Mouse (Mus musculus) intestine, postnatal 0 days (tissue): ENCODE results near the gene Irs2. TPM values are rescaled to one million over a fixed set of nuclear protein-coding genes. Genes with fewer than 3 reads are reported as not detected.

Experiments
- ATAC-seq: fragments of 200-750 bp; cut with Nextera tagmentation; 2 replicates; pipeline ENCODE4 v1.8.0; 2017; ENCODE audit warnings: mild to moderate bottlenecking, moderate TSS enrichment, moderate library complexity
- H3K27ac ChIP-seq: fragments of 300-500 bp; sonication (generic); 2 replicates; pipeline ENCODE4 v1.5.1; 2014; ENCODE audit warnings: mild to moderate bottlenecking, low read depth, low read length, moderate library complexity
- H3K27me3 ChIP-seq: fragments of 300-500 bp; sonication (generic); replicated peaks from 2 replicates; pipeline ENCODE4 v1.6.1; 2014; ENCODE audit warnings: low read length, mixed read lengths; ENCODE audit not compliant: control insufficient read depth, insufficient read depth
- H3K36me3 ChIP-seq: fragments of 300-500 bp; sonication (generic); 2 replicates; pipeline ENCODE4 v1.6.1; 2014; ENCODE audit warnings: mild to moderate bottlenecking, moderate library complexity; ENCODE audit not compliant: control insufficient read depth, insufficient read depth
- H3K4me1 ChIP-seq: fragments of 300-500 bp; sonication (generic); replicated peaks from 2 replicates; pipeline ENCODE4 v1.6.1; 2014; ENCODE audit warnings: antibody characterized with exemption, low read length, mixed read lengths; ENCODE audit not compliant: control insufficient read depth, insufficient read depth
- H3K4me2 ChIP-seq: fragments of 300-500 bp; sonication (generic); replicated peaks from 2 replicates; pipeline ENCODE4 v1.6.1; 2014; ENCODE audit warnings: low read depth, mild to moderate bottlenecking, moderate library complexity
- H3K4me3 ChIP-seq: fragments of 300-500 bp; sonication (generic); 2 replicates; pipeline ENCODE4 v1.5.1; 2014; ENCODE audit warnings: low read depth, low read length
- H3K9ac ChIP-seq: fragments of 300-500 bp; sonication (generic); 2 replicates; pipeline ENCODE4 v1.6.1; 2014; ENCODE audit warnings: mild to moderate bottlenecking, low read depth, low read length
- H3K9me3 ChIP-seq: fragments of 300-500 bp; sonication (generic); 2 replicates; pipeline ENCODE4 v1.6.1; 2016; ENCODE audit warnings: mixed run types; ENCODE audit not compliant: control insufficient read depth
- CTCF ChIP-seq: sonication (generic); IDR thresholded peaks from 2 replicates; pipeline ENCODE4 v1.5.1; 2016; ENCODE audit warnings: low read depth, mild to moderate bottlenecking, control low read depth, antibody characterized with exemption, moderate library complexity
- WGBS: fragments of 180-500 bp; shearing (Covaris S2); extraction: QIAGEN DNeasy Blood & Tissue Kit; methylation state at CpG from one replicate; pipeline ENCODE4 v1.1.7; 2014; 5-methylcytosine and 5-hydroxymethylcytosine counted together
- polyA plus RNA-seq: library from polyadenylated mRNA; unstranded; fragments of >200 nt; fragmentation: Nextera tagmentation; extraction: Ambion mirVana; gene quantifications from 2 replicates; pipeline ENCODE4 v1.2.1, GENCODE M21; 2015

Irs2 gene
- polyA plus RNA-seq, 1 experiment from 2014 or later = 7.7 TPM

DNA sequence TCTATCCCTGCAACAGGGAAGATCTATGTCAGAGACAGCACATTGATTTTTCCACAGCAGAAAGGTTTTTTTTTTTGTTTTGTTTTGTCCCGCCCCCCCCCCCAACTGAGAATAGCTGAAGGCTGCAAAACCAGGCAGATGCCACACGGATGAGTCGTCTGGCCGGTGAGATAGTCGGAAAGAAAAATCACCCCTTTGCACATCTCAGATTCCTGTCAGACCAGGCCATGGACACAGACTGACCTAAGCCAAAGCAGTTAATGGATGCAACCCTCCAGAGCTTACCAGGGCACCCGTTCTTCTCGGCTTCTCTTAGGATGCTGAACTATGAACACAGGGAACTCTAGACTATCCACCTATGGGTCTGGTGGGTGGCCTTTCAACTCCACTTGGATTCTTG, 39.6 kb downstream of the Irs2 start:
- WGBS = 59% methylated on average over 7 of the region's 7 CpGs
- H3K9ac ChIP-seq = no peak overlapping the region
- H3K4me2 ChIP-seq = no peak overlapping the region
- ATAC-seq = no peak
- no peak for TF ChIP-seq CTCF
- H3K4me1 ChIP-seq = peaks cover 9% of the 10 kb centered on the region; the same call in 1 of the 2 replicates
- H3K4me3 ChIP-seq = no peak overlapping the region
- no peaks in the 10 kb centered on the region for H3K36me3 ChIP-seq
- H3K27me3 ChIP-seq = no peaks in the 10 kb centered on the region
- no peaks in the 10 kb centered on the region for H3K9me3 ChIP-seq
- H3K27ac ChIP-seq = no peak overlapping the region

DNA sequence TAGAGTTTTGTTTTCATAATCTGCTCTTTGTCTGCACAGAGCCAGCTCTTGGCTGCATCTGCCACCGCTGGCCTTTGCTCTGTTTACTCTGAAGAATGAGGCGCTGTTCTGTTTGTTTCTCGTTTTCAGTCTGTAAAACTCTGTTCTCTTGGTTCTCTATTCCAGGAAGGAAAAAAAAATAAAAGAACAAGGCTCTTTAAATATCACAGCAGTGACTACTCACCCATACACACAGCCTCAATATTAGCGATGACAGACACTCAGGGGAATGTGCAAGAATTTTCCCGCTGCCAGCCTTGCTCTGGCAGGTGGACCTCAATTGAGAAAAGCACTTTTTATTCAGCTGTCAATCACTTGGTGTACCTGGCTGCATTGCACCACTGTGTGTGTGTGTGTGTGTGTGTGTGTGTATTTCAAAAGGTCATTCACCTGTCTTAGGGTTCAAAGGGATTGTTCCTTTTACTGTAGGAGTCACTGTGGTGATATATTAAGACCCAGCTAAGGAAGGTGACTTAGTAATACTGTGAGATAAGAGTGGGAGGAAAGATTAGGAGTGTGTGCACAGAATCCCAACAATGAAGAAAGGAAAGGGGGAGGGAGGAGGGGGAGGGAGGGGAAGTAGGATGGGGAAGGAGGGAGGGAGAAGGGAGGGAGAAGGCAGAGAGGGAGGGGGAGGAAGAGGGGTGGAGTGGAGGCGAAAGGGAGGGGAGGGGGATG, 42.7 kb downstream of the Irs2 start:
- no peak overlapping the region for H3K4me3 ChIP-seq
- peak overlapping the region; percentile 40 for H3K4me2 ChIP-seq
- H3K4me1 ChIP-seq = peaks cover 22% of the 10 kb centered on the region
- H3K9me3 ChIP-seq = no peaks in the 10 kb centered on the region
- TF ChIP-seq CTCF = no peak
- WGBS = 4% methylated on average over 6 of the region's 6 CpGs
- no peaks in the 10 kb centered on the region for H3K36me3 ChIP-seq
- ATAC-seq = peak; percentile 72
- H3K9ac ChIP-seq = no peak overlapping the region
- H3K27ac ChIP-seq = peak overlapping the region; percentile 35; the same call in 1 of the 2 replicates
- H3K27me3 ChIP-seq = no peaks in the 10 kb centered on the region

DNA sequence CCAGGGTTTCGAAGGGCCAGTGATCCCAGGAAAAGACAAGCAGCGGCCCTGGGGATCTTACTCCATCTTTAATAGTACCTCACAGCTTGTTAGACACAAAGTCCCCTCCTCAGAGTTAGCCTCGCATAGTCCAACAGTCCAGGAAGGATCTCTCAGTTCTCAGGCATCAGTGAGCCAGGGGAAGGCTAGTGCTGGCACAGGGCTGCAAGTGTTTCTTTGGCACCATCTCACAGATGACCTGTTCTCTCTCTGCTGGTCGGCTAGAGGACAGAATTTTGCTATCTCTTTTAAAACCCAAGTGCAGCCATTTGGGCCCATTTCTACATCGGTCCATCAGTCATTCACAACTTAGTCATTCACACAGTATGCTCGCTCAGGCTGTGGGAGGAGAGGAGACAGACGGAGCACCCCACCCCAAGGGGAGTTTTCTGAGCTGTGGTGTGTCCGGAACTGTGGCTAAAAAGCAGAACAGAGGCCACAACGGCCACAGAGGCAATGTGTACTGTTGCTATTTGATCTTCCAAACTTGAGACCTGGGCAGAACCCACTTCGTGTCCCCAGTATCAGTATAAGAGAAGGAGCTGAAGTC, 43.7 kb downstream of the Irs2 start:
- Histone ChIP-seq H3K9ac (no peak overlapping the region), H3K27ac (no peak overlapping the region), H3K4me2 (no peak overlapping the region), H3K4me1 (peaks cover 22% of the 10 kb centered on the region), H3K36me3 (no peaks in the 10 kb centered on the region), H3K27me3 (no peaks in the 10 kb centered on the region), H3K9me3 (no peaks in the 10 kb centered on the region), H3K4me3 (no peak overlapping the region)
- ATAC-seq = no peak
- TF ChIP-seq CTCF = no peak
- WGBS = 63% methylated on average over 10 of the region's 10 CpGs

DNA sequence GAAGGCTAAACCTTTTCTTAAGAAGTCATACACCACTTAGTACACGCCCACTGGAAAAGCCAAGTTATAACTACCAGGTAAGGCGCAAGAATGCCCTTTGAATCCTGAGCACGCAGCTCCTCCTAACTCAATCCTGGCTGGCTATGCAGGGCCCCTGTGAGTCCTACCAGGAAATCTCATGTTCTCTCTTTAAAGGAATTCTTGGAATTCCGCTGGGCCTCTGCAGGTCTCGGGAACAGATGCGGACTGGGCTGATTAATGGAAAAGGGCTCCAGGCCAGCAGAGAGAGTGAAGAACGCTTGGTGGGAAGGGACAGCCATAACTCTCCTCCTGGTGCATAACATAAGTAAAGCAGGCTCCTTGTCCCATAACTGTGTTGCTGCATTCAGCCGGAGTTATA, 46.3 kb downstream of the Irs2 start:
- TF ChIP-seq CTCF = peak; percentile 41
- H3K36me3 ChIP-seq = no peaks in the 10 kb centered on the region
- H3K4me1 ChIP-seq = peaks cover 22% of the 10 kb centered on the region
- peak overlapping the region; percentile 83 for H3K27ac ChIP-seq
- 5% methylated on average over 8 of the region's 8 CpGs for WGBS
- 0 out of 2 replicates have a peak overlapping the region, but pooled peaks have one; percentile 34 for H3K9ac ChIP-seq
- no peaks in the 10 kb centered on the region for H3K9me3 ChIP-seq
- H3K4me3 ChIP-seq = no peak overlapping the region
- ATAC-seq = peak; percentile 74
- peak overlapping the region; percentile 46 for H3K4me2 ChIP-seq
- H3K27me3 ChIP-seq = no peaks in the 10 kb centered on the region

DNA sequence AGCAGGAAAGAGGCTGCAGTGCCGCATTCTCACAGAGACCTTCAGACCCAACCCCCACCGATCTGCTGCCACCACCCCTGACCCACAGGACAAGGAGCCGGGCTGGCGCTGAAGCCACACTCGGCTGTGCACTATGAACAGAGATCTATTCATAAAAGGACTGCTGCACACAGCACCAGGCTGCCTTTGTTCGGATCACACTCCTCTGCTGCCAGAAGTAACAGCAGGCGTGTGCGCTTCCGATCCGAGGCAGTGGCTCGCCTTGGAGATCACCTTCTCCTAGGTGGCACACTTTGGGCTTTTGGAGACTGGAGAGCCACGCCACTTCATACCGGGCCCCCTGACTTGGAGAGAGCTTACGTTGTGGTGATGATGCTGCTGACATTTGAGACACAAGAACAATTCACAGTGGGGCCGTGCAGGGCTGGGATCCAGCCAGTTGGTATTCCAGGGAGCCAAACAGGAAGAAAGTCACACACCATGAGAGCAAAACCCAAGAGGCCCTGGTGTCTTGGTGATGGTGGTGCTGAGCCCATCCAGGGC, 47.9 kb downstream of the Irs2 start:
- no peak overlapping the region for H3K27ac ChIP-seq
- no peak for TF ChIP-seq CTCF
- no peaks in the 10 kb centered on the region for H3K36me3 ChIP-seq
- no peak overlapping the region for H3K9ac ChIP-seq
- WGBS = 42% methylated on average over 15 of the region's 15 CpGs
- no peak overlapping the region for H3K4me2 ChIP-seq
- H3K4me3 ChIP-seq = no peak overlapping the region
- no peaks in the 10 kb centered on the region for H3K27me3 ChIP-seq
- no peaks in the 10 kb centered on the region for H3K9me3 ChIP-seq
- no peak for ATAC-seq
- peaks cover 19% of the 10 kb centered on the region for H3K4me1 ChIP-seq

DNA sequence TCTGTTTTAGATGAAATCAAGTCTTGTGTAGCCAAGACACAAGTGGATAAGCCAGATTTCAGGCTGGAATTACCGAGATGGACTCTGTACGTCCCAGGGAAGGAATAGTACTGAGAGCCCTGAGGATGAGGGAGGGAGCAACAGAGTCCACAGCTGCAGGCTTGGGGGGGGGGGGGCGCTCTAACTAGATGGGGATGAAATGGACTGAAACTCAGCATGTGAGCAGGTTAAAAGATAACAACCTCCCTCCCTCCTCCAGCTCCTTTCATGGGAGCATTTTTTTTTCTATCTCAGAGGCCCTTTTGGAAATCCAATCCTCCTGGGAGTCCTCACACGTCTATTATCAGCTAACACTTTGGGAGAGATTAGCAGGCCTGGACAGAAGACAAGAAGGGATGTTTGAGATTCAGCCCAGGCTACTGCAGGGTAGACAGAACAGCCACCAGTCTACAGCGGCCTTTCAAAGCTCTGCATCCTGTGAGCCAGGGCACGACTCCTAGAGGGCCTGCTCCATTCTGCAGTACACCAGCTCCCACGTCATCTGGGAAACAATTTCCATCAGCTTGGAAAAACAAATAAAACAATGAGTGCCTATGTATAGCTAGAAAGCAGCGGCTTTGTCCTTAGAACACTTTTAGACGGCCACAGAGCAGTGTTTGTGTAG, 50.8 kb downstream of the Irs2 start:
- no peak for ATAC-seq
- peaks cover 16% of the 10 kb centered on the region for H3K4me1 ChIP-seq
- no peak overlapping the region for H3K4me3 ChIP-seq
- H3K9ac ChIP-seq = no peak overlapping the region
- no peaks in the 10 kb centered on the region for H3K9me3 ChIP-seq
- H3K4me2 ChIP-seq = no peak overlapping the region
- H3K27ac ChIP-seq = no peak overlapping the region
- no peak for TF ChIP-seq CTCF
- no peaks in the 10 kb centered on the region for H3K36me3 ChIP-seq
- WGBS = 40% methylated on average over 9 of the region's 9 CpGs
- H3K27me3 ChIP-seq = no peaks in the 10 kb centered on the region
